Mouse (Mus musculus) stomach, embryonic 14.5 days (tissue): Measurements from ENCODE around the gene Hoxc11. TPM values are rescaled to one million over a fixed set of nuclear protein-coding genes. Genes with fewer than 3 reads are reported as not detected.

ENCODE experiments used
- ATAC-seq: fragments of 200-750 bp; cut with Nextera tagmentation; 2 replicates; pipeline ENCODE4 v1.8.0; 2017; ENCODE audit warnings: low read depth, moderate TSS enrichment; ENCODE audit not compliant: insufficient number of reproducible peaks, insufficient read depth, low FRiP score
- H3K27ac ChIP-seq: fragments of 300-500 bp; sonication (generic); 2 replicates; pipeline ENCODE4 v1.5.1; 2014; ENCODE audit warnings: mild to moderate bottlenecking, low read length, moderate library complexity, mixed read lengths
- H3K27me3 ChIP-seq: fragments of 300-500 bp; sonication (generic); 2 replicates; pipeline ENCODE4 v1.6.1; 2014; ENCODE audit warnings: low read length, control low read depth, mixed read lengths; ENCODE audit not compliant: control insufficient read depth, insufficient read depth
- H3K36me3 ChIP-seq: fragments of 300-500 bp; sonication (generic); 2 replicates; pipeline ENCODE4 v1.6.1; 2014; ENCODE audit warnings: mild to moderate bottlenecking, control low read depth, low read length, moderate library complexity, mixed read lengths; ENCODE audit not compliant: control insufficient read depth, insufficient read depth
- H3K4me1 ChIP-seq: fragments of 300-500 bp; sonication (generic); 2 replicates; pipeline ENCODE4 v1.6.1; 2014; ENCODE audit warnings: low read length, control low read depth, mixed read lengths; ENCODE audit not compliant: control insufficient read depth, insufficient read depth
- H3K4me2 ChIP-seq: fragments of 300-500 bp; sonication (generic); replicated peaks from 2 replicates; pipeline ENCODE4 v1.6.1; 2014; ENCODE audit warnings: low read depth, low read length, control low read depth
- H3K4me3 ChIP-seq: fragments of 300-500 bp; sonication (generic); 2 replicates; pipeline ENCODE4 v1.5.1; 2014; ENCODE audit warnings: low read depth, low read length, control low read depth
- H3K9ac ChIP-seq: fragments of 300-500 bp; sonication (generic); replicated peaks from 2 replicates; pipeline ENCODE4 v1.6.1; 2014; ENCODE audit warnings: low read depth, mild to moderate bottlenecking, control low read depth, low read length, moderate library complexity, mixed read lengths
- H3K9me3 ChIP-seq: fragments of 300-500 bp; sonication (generic); 2 replicates; pipeline ENCODE4 v1.6.1; 2016; ENCODE audit warnings: low read depth, low read length, control low read depth; ENCODE audit not compliant: control insufficient read depth
- WGBS: fragments of 180-500 bp; shearing (Covaris S2); extraction: QIAGEN DNeasy Blood & Tissue Kit; methylation state at CpG from one replicate; pipeline ENCODE4 v1.1.7; 2014; 5-methylcytosine and 5-hydroxymethylcytosine counted together
- polyA plus RNA-seq: library from polyadenylated mRNA; unstranded; fragments of >200 nt; fragmentation: Nextera tagmentation; extraction: Ambion mirVana; gene quantifications from 2 replicates; pipeline ENCODE4 v1.2.1, GENCODE M21; 2014

The Hoxc11 gene
- polyA plus RNA-seq, 1 experiment from 2014 or later = not detected

- no peaks in the 10 kb centered on the region for H3K9me3 ChIP-seq
- no peak overlapping the region; the same call in 1 of the 2 replicates for H3K4me2 ChIP-seq
- H3K27me3 ChIP-seq = peaks cover 76% of the 10 kb centered on the region
- no peak overlapping the region for H3K9ac ChIP-seq
- no peak overlapping the region for H3K27ac ChIP-seq
- H3K36me3 ChIP-seq = no peaks in the 10 kb centered on the region
- H3K4me1 ChIP-seq = 0 out of 2 replicates have a peak, but pooled peaks cover 2% of the 10 kb centered on the region
- no peak for ATAC-seq
- under 1% methylated on average over 14 of the region's 14 CpGs for WGBS
- H3K4me3 ChIP-seq = peak overlapping the region; percentile 17; the same call in 1 of the 2 replicates
Observed at GRCm38 (mm10) chr15:102980912-102981311, 26.7 kb downstream of the Hoxc11 start.

GRCm38 (mm10) chr15:102981379-102982288 lies 27.4 kb downstream of the Hoxc11 start:
- H3K36me3 ChIP-seq = no peaks in the 10 kb centered on the region
- H3K9me3 ChIP-seq = no peaks in the 10 kb centered on the region
- H3K9ac ChIP-seq = no peak overlapping the region
- under 1% methylated on average over 88 of the region's 88 CpGs for WGBS
- H3K4me1 ChIP-seq = 0 out of 2 replicates have a peak, but pooled peaks cover 2% of the 10 kb centered on the region
- peak overlapping the region; percentile 17 for H3K4me3 ChIP-seq
- H3K4me2 ChIP-seq = peak overlapping the region; percentile 36
- H3K27ac ChIP-seq = no peak overlapping the region
- H3K27me3 ChIP-seq = peaks cover 78% of the 10 kb centered on the region
- no peak for ATAC-seq

- Histone ChIP-seq H3K27ac (no peak overlapping the region), H3K36me3 (no peaks in the 10 kb centered on the region), H3K9me3 (no peaks in the 10 kb centered on the region), H3K4me2 (no peak overlapping the region), H3K4me3 (no peak overlapping the region), H3K9ac (no peak overlapping the region), H3K4me1 (0 out of 2 replicates have a peak, but pooled peaks cover 2% of the 10 kb centered on the region), H3K27me3 (peaks cover 81% of the 10 kb centered on the region)
- no peak for ATAC-seq
- 3% methylated on average over 12 of the region's 12 CpGs for WGBS
Observed at GRCm38 (mm10) chr15:102983716-102984115, 29.5 kb downstream of the Hoxc11 start.

DNA sequence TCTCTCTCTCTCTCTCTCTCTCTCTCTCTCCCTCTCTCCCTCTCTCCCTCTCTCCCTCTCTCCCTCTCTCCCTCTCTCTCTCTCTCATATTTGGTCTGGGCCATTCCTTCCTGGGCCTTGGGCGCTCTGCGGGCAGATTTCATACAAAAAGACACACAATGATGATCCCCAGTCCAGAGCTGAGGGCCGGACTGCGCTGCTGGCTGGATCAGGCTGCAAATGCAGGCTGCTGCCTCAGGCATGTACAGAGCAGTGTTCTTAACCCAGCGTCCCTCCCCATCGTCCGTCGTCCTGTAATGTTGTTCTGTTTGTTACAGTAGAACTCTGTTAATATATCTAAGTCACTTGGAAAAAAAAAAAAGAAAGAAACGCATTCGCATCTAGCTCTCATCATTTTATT lies 30.3 kb downstream of the Hoxc11 start:
- H3K9me3 ChIP-seq = no peaks in the 10 kb centered on the region
- H3K4me1 ChIP-seq = 0 out of 2 replicates have a peak, but pooled peaks cover 2% of the 10 kb centered on the region
- no peak overlapping the region for H3K4me2 ChIP-seq
- ATAC-seq = no peak
- H3K9ac ChIP-seq = no peak overlapping the region
- H3K27ac ChIP-seq = no peak overlapping the region
- WGBS = 5% methylated on average over 10 of the region's 10 CpGs
- H3K36me3 ChIP-seq = no peaks in the 10 kb centered on the region
- peaks cover 81% of the 10 kb centered on the region for H3K27me3 ChIP-seq
- no peak overlapping the region for H3K4me3 ChIP-seq

GRCm38 (mm10) chr15:102984925-102985324 lies 30.7 kb downstream of the Hoxc11 start:
- no peaks in the 10 kb centered on the region for H3K9me3 ChIP-seq
- WGBS = 10% methylated on average over 3 of the region's 3 CpGs
- H3K9ac ChIP-seq = no peak overlapping the region
- peaks cover 81% of the 10 kb centered on the region for H3K27me3 ChIP-seq
- no peak overlapping the region for H3K27ac ChIP-seq
- H3K4me3 ChIP-seq = no peak overlapping the region
- no peak for ATAC-seq
- 0 out of 2 replicates have a peak, but pooled peaks cover 2% of the 10 kb centered on the region for H3K4me1 ChIP-seq
- H3K36me3 ChIP-seq = no peaks in the 10 kb centered on the region
- H3K4me2 ChIP-seq = no peak overlapping the region

DNA sequence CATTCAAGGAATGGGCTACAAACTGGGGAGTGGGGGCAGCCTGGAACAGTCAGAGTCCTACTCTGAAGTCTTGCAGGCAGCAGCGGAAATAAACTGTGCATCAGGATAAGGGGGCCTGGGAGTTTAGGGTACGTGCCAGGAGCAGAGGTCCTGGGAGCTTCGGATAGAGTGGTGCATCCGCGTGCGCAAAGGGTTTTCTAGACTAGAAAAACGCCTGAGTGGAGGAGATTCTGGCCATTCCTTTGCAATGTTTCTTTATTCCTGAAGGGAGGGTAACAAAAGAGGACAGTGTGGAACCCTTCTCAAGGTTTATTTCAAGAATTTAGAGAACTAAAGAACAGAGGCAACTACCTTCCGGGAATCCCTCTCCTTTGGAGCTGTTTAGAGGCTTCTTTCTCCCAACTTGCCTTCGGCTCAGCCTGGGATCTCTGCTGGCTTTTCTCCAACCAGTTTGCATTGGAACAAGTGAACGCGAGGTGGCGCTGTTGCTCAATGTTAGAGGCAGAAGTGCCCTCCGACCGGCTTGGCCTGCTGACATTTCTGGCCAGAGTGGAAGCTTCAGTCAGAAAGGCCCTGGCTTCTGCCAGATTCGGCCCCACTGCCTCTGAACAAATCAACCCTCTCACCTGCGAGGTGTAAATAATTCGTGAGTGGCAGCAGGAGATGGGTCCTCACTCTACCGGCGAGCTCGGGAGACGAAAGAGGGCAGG lies 33.1 kb downstream of the Hoxc11 start:
- 4% methylated on average over 21 of the region's 21 CpGs for WGBS
- ATAC-seq = peak; percentile 46; the same call in 1 of the 2 replicates
- peaks cover 83% of the 10 kb centered on the region for H3K27me3 ChIP-seq
- H3K4me3 ChIP-seq = no peak overlapping the region
- H3K36me3 ChIP-seq = no peaks in the 10 kb centered on the region
- peaks cover 6% of the 10 kb centered on the region; the same call in 1 of the 2 replicates for H3K4me1 ChIP-seq
- H3K4me2 ChIP-seq = no peak overlapping the region
- H3K9me3 ChIP-seq = no peaks in the 10 kb centered on the region
- no peak overlapping the region for H3K9ac ChIP-seq
- no peak overlapping the region for H3K27ac ChIP-seq

DNA sequence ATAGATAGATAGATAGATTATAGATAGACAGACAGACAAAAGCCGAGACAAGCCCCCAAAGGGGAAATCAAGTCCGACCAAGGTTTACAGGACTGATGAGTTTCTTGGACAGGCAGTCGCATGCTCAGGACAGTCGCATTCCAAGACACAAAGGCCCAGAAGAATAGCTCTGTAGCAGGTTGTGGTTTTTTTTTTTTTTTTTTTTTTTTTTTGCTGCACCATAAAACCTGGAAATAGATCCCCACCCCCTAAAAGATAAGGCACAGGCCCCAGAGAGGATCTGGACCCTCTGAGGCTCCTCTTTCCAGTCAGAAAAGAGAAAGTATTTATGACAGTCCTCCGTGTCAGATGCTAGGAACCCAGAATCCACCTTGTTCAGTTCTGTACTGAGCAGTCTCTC lies 33.9 kb downstream of the Hoxc11 start:
- Histone ChIP-seq H3K4me3 (no peak overlapping the region), H3K36me3 (no peaks in the 10 kb centered on the region), H3K9me3 (no peaks in the 10 kb centered on the region), H3K4me1 (peaks cover 6% of the 10 kb centered on the region; the same call in 1 of the 2 replicates), H3K9ac (no peak overlapping the region), H3K27me3 (peaks cover 86% of the 10 kb centered on the region), H3K4me2 (no peak overlapping the region), H3K27ac (no peak overlapping the region)
- 42% methylated on average over 5 of the region's 5 CpGs for WGBS
- no peak for ATAC-seq
